Mouse (Mus musculus) cerebellum, adult 8-10 months (tissue): Measurements from ENCODE around the gene A130010J15Rik.

Source experiments
- DNase-seq: peaks from one replicate; pipeline ENCODE4 v3.0.0; 2022

Gene A130010J15Rik

GRCm38 (mm10) chr1:193167746-193168145 is at the start of gene A130010J15Rik:
Gene A130010J15Rik (plus strand): TSS chr1:193168046.
- no peak for DNase-seq

- no peak for DNase-seq
Observed at GRCm38 (mm10) chr1:193122793-193123192, 45.1 kb upstream of the A130010J15Rik start.

- DNase-seq: no peak
Observed at GRCm38 (mm10) chr1:193123290-193123689, 44.6 kb upstream of the A130010J15Rik start.

- no peak for DNase-seq
Observed at GRCm38 (mm10) chr1:193125835-193126234, 42.0 kb upstream of the A130010J15Rik start.

GRCm38 (mm10) chr1:193128055-193128454 is 39.8 kb upstream of the A130010J15Rik start:
- DNase-seq: no peak

GRCm38 (mm10) chr1:193129321-193129720 is 38.5 kb upstream of the A130010J15Rik start:
- DNase-seq: no peak

GRCm38 (mm10) chr1:193129786-193130455 is 37.9 kb upstream of the A130010J15Rik start, which contains the start of gene Diexf:
Gene Diexf (minus strand): TSS chr1:193130272.
- peak; percentile 96 for DNase-seq

GRCm38 (mm10) chr1:193130456-193130825 is 37.4 kb upstream of the A130010J15Rik start:
- DNase-seq: no peak

- no peak for DNase-seq
Observed at GRCm38 (mm10) chr1:193130839-193131238, 37.0 kb upstream of the A130010J15Rik start.

GRCm38 (mm10) chr1:193131311-193131948 is 36.4 kb upstream of the A130010J15Rik start:
- no peak for DNase-seq

GRCm38 (mm10) chr1:193132385-193132784 is 35.5 kb upstream of the A130010J15Rik start:
- no peak for DNase-seq

- DNase-seq: no peak
Observed at GRCm38 (mm10) chr1:193133726-193134125, 34.1 kb upstream of the A130010J15Rik start.

GRCm38 (mm10) chr1:193138087-193138486 is 29.8 kb upstream of the A130010J15Rik start:
- no peak for DNase-seq

- DNase-seq: no peak
Observed at GRCm38 (mm10) chr1:193138669-193139068, 29.2 kb upstream of the A130010J15Rik start.

GRCm38 (mm10) chr1:193141118-193141517 is 26.7 kb upstream of the A130010J15Rik start:
- DNase-seq: no peak

- no peak for DNase-seq
Observed at GRCm38 (mm10) chr1:193142517-193143062, 25.3 kb upstream of the A130010J15Rik start.

GRCm38 (mm10) chr1:193144516-193144915 is 23.3 kb upstream of the A130010J15Rik start:
- DNase-seq: no peak

GRCm38 (mm10) chr1:193145101-193145500 is 22.7 kb upstream of the A130010J15Rik start:
- no peak for DNase-seq

- no peak for DNase-seq
Observed at GRCm38 (mm10) chr1:193146416-193146815, 21.4 kb upstream of the A130010J15Rik start.

- no peak for DNase-seq
Observed at GRCm38 (mm10) chr1:193149231-193149630, 18.6 kb upstream of the A130010J15Rik start.

- no peak for DNase-seq
Observed at GRCm38 (mm10) chr1:193151134-193151533, 16.7 kb upstream of the A130010J15Rik start.

- DNase-seq: no peak
Observed at GRCm38 (mm10) chr1:193152872-193153271, 15.0 kb upstream of the A130010J15Rik start, which contains the start of gene Irf6. Gene Irf6 (plus strand): TSS chr1:193153111.

GRCm38 (mm10) chr1:193153561-193153960 is 14.3 kb upstream of the A130010J15Rik start:
- DNase-seq: no peak
